ENCODE assay signal across 13 mouse cellular contexts in genomic region chr6:17968467-17969144, GRCm38 (mm10).
A peak's percentile ranks its signal among the peaks of the same experiment; 100 is the strongest.
DNase-seq lines count a peak whose midpoint lies in the region; ATAC-seq lines count a peak whose summit lies in the region.
"Had no signal": no experiment of that assay in that cellular context is flagged by ENCODE, and none has a peak within 500 bp of the region (broad histone marks: within the 10 kb centered on the region; RNA-seq: fewer than 3 reads in every experiment).

No protein-coding gene starts in this region.

- WGBS in forebrain, embryonic 10.5 days: 77% methylated on average over 1 of the region's 1 CpGs
- 61% methylated on average over 1 of the region's 1 CpGs for WGBS in hindbrain, embryonic 15.5 days
- 77% methylated on average over 1 of the region's 1 CpGs for WGBS in neural tube, embryonic 11.5 days
- WGBS in heart, embryonic 11.5 days (ENCODE audit: insufficient replicate concordance): 76% methylated on average over 1 of the region's 1 CpGs

- H3K36me3 ChIP-seq in forebrain, embryonic 10.5 days (replicated peaks): no peaks in the 10 kb centered on the region
- H3K36me3 ChIP-seq in hindbrain, embryonic 15.5 days: no peaks in the 10 kb centered on the region
- H3K36me3 ChIP-seq in neural tube, embryonic 11.5 days (ENCODE audit: control insufficient read depth, insufficient read depth, low read length): no peaks in the 10 kb centered on the region
- no peaks in the 10 kb centered on the region for H3K36me3 ChIP-seq in heart, embryonic 11.5 days (ENCODE audit: control insufficient read depth, insufficient read depth, low read length)
- H3K36me3 ChIP-seq: embryonic facial prominence, embryonic 13.5 days; heart, embryonic 13.5 days had no signal

- no peak overlapping the region for H3K27ac ChIP-seq in forebrain, embryonic 10.5 days
- H3K27ac ChIP-seq in hindbrain, embryonic 15.5 days (replicated peaks): no peak overlapping the region
- no peak overlapping the region for H3K27ac ChIP-seq in neural tube, embryonic 11.5 days (ENCODE audit: low read depth, low read length)
- H3K27ac ChIP-seq in heart, embryonic 11.5 days (ENCODE audit: low read depth, low read length): no peak overlapping the region
- H3K27ac ChIP-seq: embryonic facial prominence, embryonic 13.5 days; heart, embryonic 13.5 days had no signal

- DNase-seq in embryo, embryonic 10 days (ENCODE audit: low spot score): peak; percentile 85
- peak; percentile 57 for DNase-seq in forebrain, embryonic 10.5 days (ENCODE audit: extremely low spot score, low spot score)
- peak; percentile 90 for DNase-seq in neural tube, embryonic 11.5 days (ENCODE audit: low spot score)
- no peak for DNase-seq in adrenal gland, adult 18-20 months (ENCODE audit: low spot score in 2 of 2)
- DNase-seq in lung, postnatal 25 days (ENCODE audit: low spot score): no peak
- DNase-seq: kidney, adult 18-20 months; layer of hippocampus, postnatal 36 days; right cerebral cortex, postnatal 14 days had no signal

- peaks cover 3% of the 10 kb centered on the region; the same call in 1 of the 2 replicates for H3K4me1 ChIP-seq in forebrain, embryonic 10.5 days
- no peaks in the 10 kb centered on the region for H3K4me1 ChIP-seq in hindbrain, embryonic 15.5 days (replicated peaks)
- no peaks in the 10 kb centered on the region for H3K4me1 ChIP-seq in neural tube, embryonic 11.5 days (ENCODE audit: control insufficient read depth, insufficient read depth, low read length)
- no peaks in the 10 kb centered on the region for H3K4me1 ChIP-seq in heart, embryonic 11.5 days (ENCODE audit: control insufficient read depth, insufficient read depth, low read length)
- H3K4me1 ChIP-seq: embryonic facial prominence, embryonic 13.5 days; heart, embryonic 13.5 days had no signal

- ATAC-seq in hindbrain, embryonic 15.5 days (ENCODE audit: low FRiP score, low read depth): peak; percentile 86
- peak; percentile 96 for ATAC-seq in neural tube, embryonic 11.5 days (ENCODE audit: insufficient read depth, low FRiP score, low TSS enrichment)
- ATAC-seq in erythroid progenitor cell, adult 5-6 weeks (replicated peaks; ENCODE audit: low FRiP score, poor library complexity, severe bottlenecking): no peak
- no peak for ATAC-seq in heart, embryonic 11.5 days (replicated peaks; ENCODE audit: insufficient number of reproducible peaks, low FRiP score, low TSS enrichment)

- H3K27me3 ChIP-seq in forebrain, embryonic 10.5 days (ENCODE audit: poor library complexity, severe bottlenecking): no peaks in the 10 kb centered on the region
- no peaks in the 10 kb centered on the region for H3K27me3 ChIP-seq in hindbrain, embryonic 15.5 days
- no peaks in the 10 kb centered on the region for H3K27me3 ChIP-seq in neural tube, embryonic 11.5 days (ENCODE audit: control insufficient read depth, insufficient read depth, low read length)
- no peaks in the 10 kb centered on the region for H3K27me3 ChIP-seq in heart, embryonic 11.5 days (ENCODE audit: control insufficient read depth, insufficient read depth, low read length)
- H3K27me3 ChIP-seq: embryonic facial prominence, embryonic 13.5 days; heart, embryonic 13.5 days had no signal

- H3K4me3 ChIP-seq in forebrain, embryonic 10.5 days: no peak overlapping the region
- H3K4me3 ChIP-seq in hindbrain, embryonic 15.5 days: no peak overlapping the region
- no peak overlapping the region for H3K4me3 ChIP-seq in neural tube, embryonic 11.5 days (ENCODE audit: low read depth, low read length)
- no peak overlapping the region for H3K4me3 ChIP-seq in heart, embryonic 11.5 days (ENCODE audit: low read depth, low read length)
- H3K4me3 ChIP-seq: embryonic facial prominence, embryonic 13.5 days; heart, embryonic 13.5 days had no signal

- no peaks in the 10 kb centered on the region for H3K9me3 ChIP-seq in forebrain, embryonic 10.5 days
- no peaks in the 10 kb centered on the region for H3K9me3 ChIP-seq in hindbrain, embryonic 15.5 days
- H3K9me3 ChIP-seq in neural tube, embryonic 11.5 days (ENCODE audit: control insufficient read depth, low read length): no peaks in the 10 kb centered on the region
- H3K9me3 ChIP-seq in heart, embryonic 11.5 days (replicated peaks; ENCODE audit: control insufficient read depth, low read length): no peaks in the 10 kb centered on the region
- H3K9me3 ChIP-seq: embryonic facial prominence, embryonic 13.5 days; heart, embryonic 13.5 days had no signal

- H3K4me2 ChIP-seq in hindbrain, embryonic 15.5 days: no peak overlapping the region
- no peak overlapping the region for H3K4me2 ChIP-seq in neural tube, embryonic 11.5 days (ENCODE audit: low read depth)
- no peak overlapping the region for H3K4me2 ChIP-seq in heart, embryonic 11.5 days
- H3K4me2 ChIP-seq: embryonic facial prominence, embryonic 13.5 days; heart, embryonic 13.5 days had no signal

- no peak overlapping the region for H3K9ac ChIP-seq in hindbrain, embryonic 15.5 days
- H3K9ac ChIP-seq in neural tube, embryonic 11.5 days (ENCODE audit: low read length): no peak overlapping the region
- H3K9ac ChIP-seq in heart, embryonic 11.5 days (ENCODE audit: low read depth, low read length): no peak overlapping the region
- H3K9ac ChIP-seq: embryonic facial prominence, embryonic 13.5 days; heart, embryonic 13.5 days had no signal

Comparison
In these comparisons a context has a peak if more than half of its experiments do, and no peak if none do; other contexts are left out.
1. DNase-seq: peak in embryo, embryonic 10 days (single experiment), forebrain, embryonic 10.5 days (single experiment) and neural tube, embryonic 11.5 days (single experiment); none in adrenal gland, adult 18-20 months (0 of 2) and lung, postnatal 25 days (single experiment).
2. ATAC-seq: peak in hindbrain, embryonic 15.5 days (single experiment) and neural tube, embryonic 11.5 days (single experiment); none in erythroid progenitor cell, adult 5-6 weeks (single experiment) and heart, embryonic 11.5 days (single experiment).